Mouse (Mus musculus): ENCODE measurements around the gene Gria3. TPM values are rescaled to one million over a fixed set of nuclear protein-coding genes. Genes with fewer than 3 reads are reported as not detected.

The Gria3 gene
- 10 to 100 TPM; 11.6 to 16.2 TPM for total RNA-seq (2021)
- long read RNA-seq, experiment 1, full-length matches to known transcripts, result 4 of 6 reads
- long read RNA-seq, experiment 1, partial matches to known transcripts, result 0 of 6 reads
- long read RNA-seq, experiment 1, other reads (novel, unspliced or antisense), result 2 of 6 reads
- long read RNA-seq, experiment 2, result 0 reads

DNA sequence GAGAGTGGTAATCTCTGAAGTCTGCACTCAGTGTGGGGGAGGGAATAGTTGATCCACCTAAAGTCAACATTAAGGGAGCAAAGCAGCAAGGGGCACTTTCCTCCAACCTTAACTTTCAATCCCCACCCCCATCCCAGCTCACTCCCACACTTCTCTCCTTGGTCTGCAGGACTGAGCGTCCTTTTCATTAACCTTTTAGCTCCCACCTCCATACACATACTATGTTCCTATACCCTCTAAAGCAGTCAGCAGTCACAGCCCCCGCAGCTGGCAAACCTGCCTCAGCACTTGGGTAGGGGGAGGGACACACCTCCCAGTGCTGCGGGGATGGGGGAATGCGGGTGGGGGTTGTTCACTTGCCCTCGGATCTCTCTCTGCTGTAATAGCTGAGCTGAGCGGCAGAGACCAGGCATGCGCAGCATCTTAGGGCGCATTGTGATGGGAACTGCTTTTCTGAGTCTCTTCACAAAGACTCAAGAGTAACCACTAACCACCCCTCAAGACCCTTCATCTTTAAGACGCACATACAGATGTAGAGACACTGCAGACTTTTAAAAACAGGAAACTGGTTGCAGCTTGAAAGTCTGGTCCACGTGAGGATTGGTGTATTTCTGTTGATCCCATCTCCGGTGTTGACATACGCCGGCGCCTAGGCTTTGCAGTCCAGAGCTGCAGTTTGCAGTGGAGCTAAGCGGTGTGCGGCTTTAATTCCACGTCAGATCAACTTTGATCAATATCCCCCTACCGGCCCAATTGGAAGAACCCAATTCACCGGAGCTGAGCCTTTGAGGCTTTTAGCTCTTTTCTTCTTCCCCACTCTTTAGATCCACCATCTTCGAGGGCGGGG lies at the start of gene Gria3:
TSS of gene Gria3 (plus strand) at position 797 of the 847 bp plus-strand sequence.
- DNase-seq, result peak; percentile 23

DNA sequence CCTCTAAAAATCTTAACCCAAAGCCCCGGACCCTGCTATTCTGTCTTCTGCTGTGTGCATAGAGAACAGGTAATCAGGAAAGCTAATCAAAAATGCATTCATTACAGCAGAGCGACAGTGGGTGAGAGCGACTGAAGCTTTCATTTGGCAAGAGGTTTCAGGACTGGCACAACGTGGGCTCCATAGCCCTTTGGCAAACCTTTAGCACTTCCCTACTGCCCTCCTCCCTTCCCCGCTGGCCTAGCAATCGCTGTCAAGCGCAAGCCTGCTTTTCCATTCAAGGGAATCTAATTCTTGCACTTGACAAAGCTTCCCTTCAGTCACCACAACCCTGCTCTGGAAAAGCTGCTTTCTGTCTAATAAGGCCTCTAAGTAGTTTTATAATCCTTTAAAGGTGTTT lies 13.6 kb upstream of the Gria3 start:
- no peak for DNase-seq

DNA sequence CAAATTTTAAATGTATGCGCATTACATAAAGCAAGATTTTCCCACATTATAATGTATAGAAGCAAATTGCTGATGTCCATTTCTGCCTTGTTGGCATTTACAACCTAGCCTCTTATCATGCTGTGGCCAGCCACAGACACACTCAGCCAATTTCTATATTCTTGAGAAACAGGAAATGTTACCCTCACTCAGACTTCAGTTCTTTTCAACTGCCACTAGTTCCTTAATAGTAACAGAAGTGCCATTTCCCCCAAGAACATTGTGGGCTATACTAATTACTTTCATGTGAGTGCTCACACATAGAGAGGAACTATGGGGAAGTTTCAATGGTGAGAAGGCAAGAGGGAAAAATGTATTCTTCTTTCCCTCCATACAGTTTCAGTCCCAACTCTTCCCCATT lies 11.6 kb upstream of the Gria3 start:
- DNase-seq, result no peak

DNA sequence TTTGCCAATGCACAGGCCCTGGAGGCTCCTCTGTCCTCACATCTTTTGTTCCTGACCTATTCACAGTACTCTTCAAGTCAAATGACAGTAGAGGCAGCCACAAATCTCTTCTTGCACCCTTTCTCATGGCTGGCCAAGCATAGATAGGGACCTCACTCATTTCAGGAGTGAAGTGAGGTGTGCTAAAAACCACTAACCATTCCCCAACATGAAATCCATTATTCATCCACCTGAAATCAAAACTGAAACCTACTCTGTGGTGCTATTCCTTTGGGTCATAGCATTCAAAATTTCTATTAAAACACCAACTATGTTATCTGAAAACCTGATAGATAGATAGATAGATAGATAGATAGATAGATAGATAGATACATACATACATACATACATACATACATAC lies 2.2 kb upstream of the Gria3 start:
- no peak for DNase-seq

DNA sequence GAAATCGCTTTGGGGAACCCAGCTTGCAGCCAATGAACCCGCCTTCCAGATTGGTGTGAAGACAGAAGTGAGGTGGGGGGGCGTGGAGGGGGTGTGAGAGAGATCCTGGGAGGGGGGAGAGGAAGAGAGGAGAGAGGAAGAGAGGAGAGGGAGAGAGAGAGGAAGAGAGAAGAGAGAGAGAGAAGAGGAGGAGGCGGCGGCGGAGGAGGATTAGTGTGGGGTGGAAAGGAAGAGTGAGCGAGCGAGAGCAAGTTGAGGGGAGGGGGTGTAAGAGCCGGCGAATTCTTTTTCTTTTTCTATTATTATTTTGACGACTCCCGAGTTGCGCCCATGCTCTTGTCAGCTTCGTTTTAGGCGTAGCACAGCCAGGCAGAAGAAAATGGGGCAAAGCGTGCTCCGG lies 532 bp downstream of the Gria3 start:
- peak; percentile 10 for DNase-seq

DNA sequence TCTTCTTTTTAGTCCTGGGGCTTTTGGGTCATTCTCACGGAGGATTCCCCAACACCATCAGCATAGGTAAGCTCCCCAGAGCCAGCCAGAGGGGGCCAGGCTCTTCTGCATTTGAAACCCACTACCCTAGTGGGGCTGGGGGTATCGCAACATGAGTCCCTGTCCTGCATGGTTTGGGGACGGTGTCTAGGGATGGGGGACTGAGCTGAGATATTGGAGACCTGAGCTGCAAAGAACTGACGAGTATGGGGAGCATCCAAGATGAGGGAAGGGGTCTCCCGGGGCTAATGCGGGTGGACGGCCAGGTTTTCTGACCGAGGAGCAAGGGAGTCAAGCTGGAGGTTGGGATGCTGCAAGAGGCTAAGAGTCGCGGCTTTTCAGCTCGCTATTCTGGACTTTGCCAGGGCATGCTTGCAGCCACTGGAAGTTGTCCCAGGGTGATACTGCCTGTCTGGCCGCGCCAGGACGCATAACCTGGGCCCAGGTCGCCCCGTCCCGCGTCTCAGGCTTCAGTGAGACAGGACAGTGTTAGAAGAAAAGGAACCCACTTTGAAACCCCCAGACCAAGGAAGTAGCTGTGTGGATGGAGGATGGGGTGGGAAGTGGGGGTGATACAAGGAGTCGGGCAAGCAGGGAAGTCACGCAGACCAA lies 1.1 kb downstream of the Gria3 start:
- peak; percentile 41 for DNase-seq

DNA sequence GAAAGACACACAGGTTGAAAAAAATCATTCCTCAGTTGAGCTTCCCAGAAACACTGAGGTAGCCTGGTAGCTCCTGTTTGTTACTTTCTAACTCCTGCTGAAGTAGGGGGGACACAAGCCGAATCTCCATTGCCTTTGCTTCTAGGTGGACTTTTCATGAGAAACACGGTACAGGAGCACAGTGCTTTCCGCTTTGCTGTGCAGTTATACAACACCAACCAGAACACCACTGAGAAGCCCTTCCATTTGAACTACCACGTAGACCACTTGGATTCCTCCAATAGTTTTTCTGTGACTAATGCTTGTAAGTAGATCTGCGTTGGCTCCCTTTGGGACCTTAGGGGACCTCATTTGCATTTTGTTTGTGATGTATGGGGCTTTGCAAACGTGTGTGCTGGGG lies 2.0 kb downstream of the Gria3 start:
- no peak for DNase-seq

DNA sequence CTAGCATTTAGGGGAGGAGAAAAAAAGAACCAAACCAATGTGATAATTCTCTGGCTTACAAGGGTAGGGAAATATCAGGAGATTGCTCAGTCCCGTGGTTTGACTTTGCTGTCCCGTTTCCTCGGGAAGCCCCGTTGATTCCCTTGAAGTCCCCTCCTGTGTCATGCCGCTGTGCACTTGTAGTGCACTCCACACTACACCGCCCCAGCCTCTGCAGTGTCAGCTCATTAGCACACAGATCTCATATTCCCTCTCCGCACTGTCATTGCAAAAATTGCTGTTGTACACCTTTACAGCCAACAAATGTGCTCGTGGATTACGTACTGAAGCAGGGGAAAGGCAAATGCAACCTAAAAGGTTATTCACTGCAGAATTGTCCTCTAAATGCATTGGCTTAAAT lies 5.6 kb downstream of the Gria3 start:
- DNase-seq, result no peak

DNA sequence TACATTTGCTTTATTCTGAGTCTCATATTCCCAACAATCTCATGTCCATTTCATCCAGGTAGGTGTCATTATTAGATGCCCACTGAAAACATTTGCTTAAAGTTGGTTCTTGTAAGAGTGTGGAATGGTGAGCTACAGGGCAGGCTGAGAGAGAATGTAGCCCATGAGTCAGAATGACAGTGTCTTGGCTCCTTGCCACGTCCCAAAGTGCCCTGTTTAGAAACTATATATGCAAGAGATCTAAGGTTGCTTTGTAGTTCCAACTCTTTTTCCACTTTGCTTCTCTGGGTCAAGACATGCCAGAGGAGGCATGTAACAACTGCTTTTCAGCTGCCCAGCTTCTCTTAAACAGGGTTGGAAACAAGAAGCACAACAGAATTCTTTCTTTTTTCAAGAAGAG lies 9.1 kb downstream of the Gria3 start:
- DNase-seq, result peak; percentile 67

DNA sequence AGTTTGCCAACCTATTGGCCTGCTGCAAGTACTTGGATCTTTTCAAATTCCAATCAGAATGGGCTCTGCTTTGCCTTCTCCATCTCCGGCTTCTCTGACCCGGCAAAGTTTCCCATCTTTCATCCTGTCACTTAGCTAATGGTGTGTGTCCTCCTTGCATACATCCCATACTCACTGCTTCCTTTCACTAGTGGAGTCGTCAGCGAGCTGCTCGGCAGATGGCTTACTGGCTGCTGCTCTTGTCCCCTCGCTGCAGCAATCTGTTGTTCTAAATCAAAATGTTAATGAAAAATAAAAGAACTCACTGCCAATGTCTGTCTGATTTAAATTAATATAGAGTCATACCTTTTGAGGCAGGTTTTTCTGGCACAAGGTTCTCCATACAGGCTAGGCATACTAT lies 25.0 kb downstream of the Gria3 start:
- DNase-seq, result no peak

DNA sequence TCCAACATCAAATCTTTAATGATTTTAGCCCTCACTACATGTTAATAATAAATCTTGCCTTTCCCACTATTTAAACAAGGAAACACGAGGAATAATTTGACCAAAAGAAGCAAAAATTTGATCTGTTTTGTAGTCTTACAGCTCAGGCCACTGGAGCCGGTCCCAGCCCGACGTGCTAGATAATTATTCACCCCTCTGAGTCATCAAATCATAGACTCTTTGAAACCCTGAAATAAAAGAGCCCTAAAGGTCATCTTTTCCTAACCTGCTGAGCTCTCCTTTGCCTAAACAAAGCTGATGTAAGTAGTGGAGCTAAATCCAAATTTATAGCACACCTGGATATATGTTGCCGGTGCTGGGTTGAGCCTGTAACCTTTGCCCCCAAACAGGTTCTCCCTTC lies 27.4 kb downstream of the Gria3 start:
- DNase-seq, result peak; percentile 12

DNA sequence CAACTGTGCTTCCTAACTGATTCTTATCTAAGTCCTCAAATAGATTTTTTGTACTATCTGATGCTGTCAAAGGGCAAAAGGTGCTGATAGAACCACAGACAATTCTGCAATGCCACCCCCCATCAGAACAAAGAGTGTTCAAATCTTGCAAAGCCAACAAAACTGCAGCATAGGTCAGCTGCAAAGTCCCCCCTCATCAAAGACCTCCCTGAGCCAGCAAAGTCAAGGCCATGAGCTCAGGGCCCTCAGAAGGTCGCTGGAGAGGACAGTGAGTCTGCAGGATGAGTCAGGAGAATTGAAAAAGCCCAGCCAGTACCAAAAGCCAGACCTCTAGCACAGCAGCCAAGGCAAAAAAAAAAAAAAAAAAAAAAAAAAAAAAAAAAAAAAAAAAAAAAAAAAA lies 34.9 kb downstream of the Gria3 start:
- peak; percentile 23 for DNase-seq

DNA sequence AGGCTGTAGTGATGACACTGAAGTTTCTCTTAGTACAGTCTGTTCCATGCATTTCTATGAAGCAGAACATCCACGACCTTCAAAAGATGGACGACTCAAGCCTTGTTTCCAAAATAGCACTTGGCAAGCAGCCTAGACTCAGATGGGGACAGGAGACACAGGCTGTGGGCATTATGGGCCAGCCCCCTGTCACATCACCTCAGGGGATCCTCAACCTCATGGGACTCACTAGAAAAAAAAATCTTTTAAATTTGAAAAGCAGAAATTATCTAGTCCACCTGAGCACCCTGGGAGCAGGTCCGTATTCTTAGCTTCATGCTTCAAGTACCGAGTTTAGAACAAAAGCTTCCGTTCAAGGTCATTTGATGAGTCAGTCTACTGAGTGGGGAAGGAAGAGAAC lies 38.2 kb downstream of the Gria3 start:
- peak; percentile 18 for DNase-seq

DNA sequence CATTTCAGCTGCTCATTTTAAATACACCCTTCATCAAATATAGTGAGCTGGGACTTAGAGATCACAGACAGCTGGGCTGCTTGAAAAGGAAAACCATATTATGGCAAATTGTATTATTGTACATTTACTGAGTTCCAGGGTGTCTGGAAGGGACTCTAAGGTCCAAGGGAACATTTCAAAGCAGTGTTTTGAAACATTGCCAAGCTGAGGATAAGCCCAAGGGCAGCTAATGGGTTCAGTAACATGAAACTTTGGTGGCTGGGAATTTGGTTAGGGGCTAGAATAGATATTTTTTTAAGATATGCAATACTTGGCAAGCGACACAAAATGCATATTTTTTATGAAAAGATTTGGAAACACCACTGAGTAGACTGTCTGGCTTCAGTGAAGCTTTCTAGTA lies 48.2 kb downstream of the Gria3 start:
- DNase-seq, result no peak

DNA sequence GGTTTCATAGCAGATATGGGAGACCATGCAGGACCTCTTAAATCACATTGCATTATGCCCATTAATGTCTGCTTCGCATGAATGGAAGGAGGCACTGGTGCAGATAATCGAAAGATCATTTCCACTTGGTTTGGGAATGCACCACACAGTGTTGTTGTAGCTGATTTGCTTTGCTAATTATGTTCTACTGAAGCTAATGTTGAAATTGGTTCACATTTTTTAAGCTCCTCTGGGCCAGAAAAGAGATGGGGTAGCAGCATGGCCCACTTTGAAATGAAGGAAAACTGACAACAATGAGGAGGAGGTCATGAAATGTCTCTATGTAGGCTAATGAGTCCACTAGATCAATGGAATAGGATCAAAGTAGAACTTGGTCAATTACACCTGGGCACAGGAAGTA lies 76.8 kb downstream of the Gria3 start:
- no peak for DNase-seq

DNA sequence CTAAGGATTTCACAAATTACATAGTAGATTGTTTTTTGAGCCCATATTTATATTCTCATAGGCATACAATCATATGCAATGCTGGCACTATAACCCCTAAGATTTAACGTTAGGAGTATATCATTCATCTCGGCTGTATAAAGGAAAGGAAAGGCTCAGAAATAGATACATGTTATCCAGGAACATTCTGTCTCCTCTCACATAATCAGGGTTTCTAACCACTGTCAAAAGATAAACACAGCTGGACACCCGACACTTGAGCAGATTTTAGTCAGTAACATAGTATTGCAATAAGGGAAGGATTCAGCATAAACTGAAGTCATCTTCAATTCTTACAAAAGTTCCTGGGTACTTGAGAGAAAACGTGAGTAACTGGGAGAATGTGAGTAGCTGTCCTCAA lies 95.9 kb downstream of the Gria3 start:
- no peak for DNase-seq

DNA sequence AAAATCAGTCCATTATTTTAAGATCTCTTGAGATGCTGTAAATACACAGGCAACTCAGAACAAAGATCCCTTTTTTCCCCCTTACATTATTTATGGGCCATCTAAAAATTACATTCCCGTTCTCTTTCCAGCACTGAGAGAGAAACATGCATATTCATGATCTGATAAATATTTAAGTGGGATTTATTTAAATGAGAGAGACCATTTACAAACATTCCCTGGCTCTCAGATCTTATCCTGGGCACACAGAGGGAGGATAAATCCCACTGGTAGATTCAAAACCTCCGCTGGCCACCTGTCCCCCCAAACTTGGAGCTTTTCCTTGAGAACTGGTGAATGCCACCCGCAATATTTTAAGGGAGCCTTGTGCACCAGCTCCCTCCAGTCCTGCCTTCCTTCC lies 104.7 kb downstream of the Gria3 start:
- DNase-seq, result no peak

DNA sequence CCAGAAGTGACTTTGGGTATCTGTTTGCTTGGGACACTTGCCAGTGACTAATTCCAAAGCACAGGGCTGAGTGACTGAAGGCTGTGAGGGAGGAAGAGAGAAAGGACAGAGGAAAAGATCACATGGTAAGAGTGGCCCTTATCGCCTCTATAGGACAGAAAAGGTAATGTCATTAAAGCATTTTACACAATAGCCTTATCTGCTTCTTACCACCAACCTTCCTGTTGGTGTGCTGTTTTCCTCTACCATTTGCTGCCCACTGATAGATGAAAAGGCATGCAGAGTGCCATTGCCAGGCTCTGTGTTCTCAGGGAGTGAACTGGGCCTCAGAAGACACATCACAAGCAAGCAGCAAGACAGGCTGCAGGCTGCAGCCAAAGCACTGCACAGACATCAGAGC lies 107.3 kb downstream of the Gria3 start:
- no peak for DNase-seq

DNA sequence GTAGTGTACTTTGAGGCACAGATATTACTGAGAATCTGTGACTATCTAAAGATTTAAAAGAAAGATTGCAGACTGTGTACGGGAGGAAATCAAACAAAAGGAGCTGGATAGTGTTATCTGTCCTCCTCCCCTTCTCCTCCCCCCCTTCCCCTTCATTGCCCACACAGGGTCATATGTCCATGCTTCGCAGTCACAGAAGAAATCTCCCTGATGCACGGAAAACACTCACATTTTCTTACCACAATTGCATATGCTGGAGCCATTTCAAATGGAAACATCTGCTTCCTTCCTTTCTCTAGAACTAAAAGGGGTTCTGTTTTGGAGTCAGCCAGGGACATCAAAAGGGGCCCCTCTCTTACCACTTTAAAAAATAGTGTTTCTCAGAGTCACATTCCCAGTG lies 114.3 kb downstream of the Gria3 start:
- DNase-seq, result no peak

DNA sequence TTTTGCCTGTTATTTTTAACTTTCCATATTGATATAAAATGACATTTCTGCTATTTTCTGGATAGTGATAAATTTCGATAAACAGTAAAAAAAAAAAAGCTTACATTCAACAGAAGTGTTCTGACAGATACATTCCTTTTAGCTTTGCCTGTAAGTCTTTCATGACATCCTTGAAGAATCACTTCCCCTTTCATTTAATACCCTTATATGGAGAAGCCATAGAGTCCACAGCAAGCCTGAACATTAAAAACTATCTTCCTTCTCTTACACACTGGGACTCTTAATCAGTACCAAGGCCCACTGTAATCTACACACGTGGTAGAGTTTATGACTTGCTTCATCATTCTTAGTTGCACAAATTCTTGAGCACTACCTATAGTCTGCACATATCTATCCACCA lies 131.9 kb downstream of the Gria3 start:
- DNase-seq, result no peak

DNA sequence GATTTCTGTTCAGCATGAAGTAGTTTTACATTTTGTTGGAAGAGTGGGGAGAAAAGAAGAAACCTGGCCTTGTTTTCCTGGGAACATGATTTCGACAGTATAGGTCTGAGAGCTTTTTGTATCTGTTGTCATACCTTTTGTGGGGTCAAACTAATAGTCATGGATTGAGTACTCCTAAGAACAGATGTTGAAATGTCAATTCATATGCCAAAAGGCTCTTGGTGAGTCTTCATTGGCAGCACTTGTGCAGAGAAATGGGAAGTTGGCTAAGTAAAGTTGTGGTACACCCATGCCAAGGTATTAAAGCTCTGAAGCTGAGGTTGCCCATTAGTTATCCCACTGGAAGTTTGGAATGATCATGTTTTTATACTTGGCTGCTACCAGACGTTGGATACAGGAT lies 135.2 kb downstream of the Gria3 start:
- no peak for DNase-seq

DNA sequence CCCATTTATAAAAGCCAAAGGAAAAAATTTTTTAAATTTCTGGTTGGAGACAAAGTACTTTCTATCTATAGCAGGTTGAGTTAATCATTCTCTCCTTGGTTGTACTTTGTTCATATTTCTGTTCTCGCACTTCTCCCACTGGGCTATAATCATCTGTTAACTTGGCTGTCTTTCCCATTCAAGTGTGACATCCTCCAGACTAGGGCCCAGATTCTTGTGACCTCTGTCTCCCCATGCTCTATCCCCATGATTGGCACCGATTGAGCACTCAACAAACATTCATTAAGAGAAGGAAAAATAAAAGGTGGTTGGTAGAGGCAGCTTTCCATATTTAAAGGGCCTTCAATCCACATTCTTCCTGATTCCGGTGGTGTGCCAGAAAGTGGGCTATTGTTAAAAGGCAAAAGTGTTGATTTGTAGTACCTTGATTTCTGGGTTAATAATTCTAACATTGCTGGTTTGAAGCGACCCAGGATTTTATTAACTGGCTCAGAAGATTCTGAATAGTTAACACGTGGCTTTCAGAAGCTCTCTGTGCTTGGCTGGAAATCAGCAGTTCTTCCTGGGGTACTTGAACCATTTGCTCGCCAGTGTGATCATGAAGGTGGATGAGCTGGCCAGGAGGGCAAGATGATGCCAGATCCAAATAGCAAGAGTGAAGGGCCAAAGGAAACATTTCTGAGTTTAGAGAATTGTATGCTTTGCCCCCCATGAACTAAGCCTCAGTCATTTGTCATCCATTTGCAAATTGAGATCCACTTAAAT lies 161.8 kb downstream of the Gria3 start:
- no peak for DNase-seq

DNA sequence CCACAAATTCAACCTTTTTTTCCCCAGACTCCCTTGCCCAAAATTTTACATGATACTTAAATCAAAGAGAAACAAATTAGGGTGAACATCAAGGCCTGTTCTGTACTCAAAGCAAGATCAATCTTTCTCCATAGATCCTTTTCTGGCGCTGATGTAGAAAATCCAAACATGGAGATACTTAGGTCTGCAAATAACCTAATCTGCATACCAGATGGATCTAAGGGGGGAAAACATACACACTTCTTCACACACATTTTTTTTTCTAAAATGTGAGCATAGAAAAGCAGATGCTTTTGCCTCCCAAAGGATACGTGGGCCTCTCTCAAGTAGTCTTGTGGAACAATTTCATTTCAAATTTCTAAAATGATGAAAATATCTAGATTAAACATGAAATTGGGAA lies 164.2 kb downstream of the Gria3 start:
- DNase-seq, result no peak
